Mouse (Mus musculus) brain, embryonic 14.5 days (tissue): ENCODE results near the gene 2410141K09Rik. TPM values are rescaled to one million over a fixed set of nuclear protein-coding genes. Genes with fewer than 3 reads are reported as not detected.
"Not testable (repeated sequence)": the region's sequence is repeated elsewhere in the genome, so short reads cannot be mapped to it uniquely, and the experiment has no call there.

ENCODE experiments used
- DNase-seq: peaks from one replicate; pipeline ENCODE4 v3.0.0-alpha.2; 2011; ENCODE audit warnings: low read depth
- polyA plus RNA-seq: library from polyadenylated mRNA; depleted of rRNA; stranded (reverse); fragments of >200 nt; gene quantifications from 2 replicates; pipeline ENCODE4 v1.2.3, GENCODE M21; 2012; rRNA removed

Gene 2410141K09Rik
- polyA plus RNA-seq, result not detected in 2 replicates

- DNase-seq, result not testable (repeated sequence)
Observed at GRCm38 (mm10) chr13:66441018-66441417, at the start of gene 2410141K09Rik. Gene 2410141K09Rik, minus strand, starts transcription at chr13:66441118.

- DNase-seq, result not testable (repeated sequence)
Observed at GRCm38 (mm10) chr13:66426858-66427257, 14.1 kb downstream of the 2410141K09Rik start.

DNA sequence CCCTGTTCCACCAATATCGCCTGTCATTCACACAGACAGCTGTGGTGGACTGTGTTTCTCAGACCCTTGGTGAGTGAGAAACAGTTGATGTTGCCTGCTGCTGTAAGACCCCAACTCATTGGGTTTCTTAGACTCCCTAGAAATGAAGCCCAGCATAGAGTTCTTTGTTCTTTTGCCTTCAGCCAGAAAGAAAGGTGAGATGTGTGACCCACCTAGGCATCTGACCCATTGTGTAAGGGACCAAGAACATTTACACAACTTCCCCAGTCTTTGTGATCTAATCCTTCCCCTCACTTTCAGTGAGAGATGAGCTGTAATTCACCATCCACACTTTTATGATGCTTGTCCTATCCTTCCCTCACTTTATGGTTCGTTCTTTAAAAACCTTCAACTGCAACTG lies 26.0 kb downstream of the 2410141K09Rik start:
- DNase-seq, result not testable (repeated sequence)

Other genes starting within 250 kb of the 2410141K09Rik start
- not detected in 2 replicates for gene Gm10772, start 213.5 kb downstream of the 2410141K09Rik start, polyA plus RNA-seq